Mouse (Mus musculus): Measurements from ENCODE around the gene Susd2.

The Susd2 gene

DNA sequence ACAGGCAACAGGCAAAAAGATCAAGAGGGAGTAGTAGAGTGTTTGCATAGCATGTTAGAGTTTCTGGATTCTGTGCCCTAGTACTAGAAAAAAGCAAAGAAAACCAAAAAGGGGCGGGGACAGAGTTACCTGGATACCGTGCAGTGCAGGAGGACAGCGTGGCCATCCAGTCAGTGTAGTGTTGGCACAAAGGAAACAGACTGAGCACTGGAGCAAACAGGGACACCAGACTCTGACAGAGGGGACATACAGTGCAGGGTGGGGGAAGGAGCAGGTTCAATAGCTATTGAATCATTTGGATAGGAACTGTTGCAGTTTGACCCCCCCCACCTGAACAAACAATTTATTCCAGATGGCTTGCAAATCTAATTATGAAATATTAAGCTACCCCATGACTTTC lies 16.8 kb downstream of the Susd2 start:
- in situ Hi-C loops (cut with MboI, MseI), result no loop called here

GRCm38 (mm10) chr10:75625920-75626319 lies 17.9 kb downstream of the Susd2 start:
- in situ Hi-C loops (cut with MboI, MseI), result no loop called here

- in situ Hi-C loops (cut with MboI, MseI), result no loop called here
Measured at GRCm38 (mm10) chr10:75620818-75621217, 23.0 kb downstream of the Susd2 start.

- in situ Hi-C loops (cut with MboI, MseI), result no loop called here
Measured at GRCm38 (mm10) chr10:75616044-75616443, 27.8 kb downstream of the Susd2 start.

DNA sequence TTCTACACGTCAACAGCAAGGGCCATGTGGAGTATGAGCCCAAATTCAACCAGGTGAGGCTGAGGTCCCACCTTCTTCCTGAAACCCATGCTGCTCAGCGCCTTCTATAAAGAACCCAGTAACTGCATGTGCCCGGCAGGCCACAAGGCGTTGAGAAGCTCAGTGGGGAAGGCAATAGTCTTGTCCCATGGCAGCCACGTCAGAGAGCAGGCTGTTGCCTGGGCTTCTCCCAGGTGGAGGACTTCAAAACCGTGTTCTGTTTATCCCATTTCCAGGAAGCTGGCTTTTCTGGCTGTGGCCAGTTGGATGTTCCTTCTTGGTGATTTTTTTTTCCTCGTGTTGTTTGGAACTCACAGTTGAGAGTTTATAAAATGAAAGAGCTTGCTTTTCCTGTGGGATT lies 33.3 kb downstream of the Susd2 start:
- in situ Hi-C loops (cut with MboI, MseI), result no loop called here

DNA sequence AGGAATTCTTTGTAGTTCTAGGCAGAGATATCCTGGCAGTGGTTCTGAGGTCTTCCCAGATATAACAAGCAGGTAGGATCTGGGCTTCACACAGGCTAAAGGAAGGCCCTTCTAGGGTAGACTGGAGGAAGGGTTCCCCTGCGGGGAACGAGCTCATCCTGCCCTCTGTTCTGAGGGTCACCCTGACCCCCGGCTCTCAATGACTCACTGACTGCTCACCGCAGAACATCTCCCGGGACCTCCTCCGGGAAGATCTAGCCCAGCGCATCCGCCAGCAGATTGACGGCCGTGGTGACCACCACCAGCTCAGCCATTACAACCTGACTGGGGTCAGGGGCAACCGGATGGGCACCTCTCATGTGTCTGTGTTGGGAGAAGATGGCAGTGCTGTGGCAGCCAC lies 34.8 kb downstream of the Susd2 start:
- in situ Hi-C loops (cut with MboI, MseI), result no loop called here

- in situ Hi-C loops (cut with MboI, MseI), result no loop called here
Measured at GRCm38 (mm10) chr10:75607253-75607652, 36.6 kb downstream of the Susd2 start.

- in situ Hi-C loops (cut with MboI, MseI), result no loop called here
Measured at GRCm38 (mm10) chr10:75605162-75605846, 38.5 kb downstream of the Susd2 start.

DNA sequence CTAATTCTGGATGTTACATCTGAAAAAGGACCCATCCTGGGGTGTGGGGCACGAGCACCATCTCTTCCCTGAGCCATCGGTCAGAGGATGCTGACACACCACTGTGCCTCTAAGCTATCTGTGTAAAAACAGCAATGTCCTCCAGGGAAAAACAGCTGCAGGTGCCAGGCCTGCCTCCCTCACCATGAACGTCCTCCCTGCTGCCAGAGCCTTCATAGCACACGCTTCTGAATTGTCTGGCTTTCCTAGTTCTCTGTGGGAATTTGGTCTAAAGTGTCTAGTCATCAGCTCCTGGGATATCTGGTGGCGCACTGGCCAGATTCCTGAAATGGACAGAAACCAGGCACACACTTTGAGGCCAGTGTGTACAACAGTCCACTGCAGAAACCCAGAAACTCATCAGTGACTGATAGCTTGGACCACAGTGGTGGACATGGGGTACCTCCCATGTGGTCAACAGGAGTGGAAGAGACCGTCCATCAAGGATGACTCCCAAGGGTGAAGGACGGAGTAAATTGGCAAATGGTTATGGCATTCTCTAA lies 43.5 kb downstream of the Susd2 start:
- in situ Hi-C loops (cut with MboI, MseI), result no loop called here

- in situ Hi-C loops (cut with MboI, MseI), result no loop called here
Measured at GRCm38 (mm10) chr10:75595981-75596380, 47.8 kb downstream of the Susd2 start.

DNA sequence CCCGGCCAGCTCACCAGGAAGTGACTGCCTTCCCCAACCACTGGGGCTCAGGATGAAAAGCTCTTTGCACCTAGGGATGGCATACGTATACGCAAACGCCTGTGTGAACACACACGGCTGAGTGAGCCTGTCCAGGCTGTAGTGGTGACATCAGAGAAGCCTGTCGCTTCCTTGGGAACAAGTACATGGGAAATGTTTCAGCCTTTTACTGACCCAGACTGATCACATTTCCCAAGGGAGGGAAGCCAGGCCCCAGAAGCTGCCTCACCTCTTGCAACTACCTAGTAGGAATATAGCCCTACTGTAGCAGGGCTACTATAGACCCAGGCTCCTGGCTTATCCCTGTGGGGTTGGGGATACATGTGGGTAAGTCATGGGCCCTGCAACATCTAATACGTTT lies 51.2 kb downstream of the Susd2 start:
- in situ Hi-C loops (cut with MboI, MseI), result no loop called here

DNA sequence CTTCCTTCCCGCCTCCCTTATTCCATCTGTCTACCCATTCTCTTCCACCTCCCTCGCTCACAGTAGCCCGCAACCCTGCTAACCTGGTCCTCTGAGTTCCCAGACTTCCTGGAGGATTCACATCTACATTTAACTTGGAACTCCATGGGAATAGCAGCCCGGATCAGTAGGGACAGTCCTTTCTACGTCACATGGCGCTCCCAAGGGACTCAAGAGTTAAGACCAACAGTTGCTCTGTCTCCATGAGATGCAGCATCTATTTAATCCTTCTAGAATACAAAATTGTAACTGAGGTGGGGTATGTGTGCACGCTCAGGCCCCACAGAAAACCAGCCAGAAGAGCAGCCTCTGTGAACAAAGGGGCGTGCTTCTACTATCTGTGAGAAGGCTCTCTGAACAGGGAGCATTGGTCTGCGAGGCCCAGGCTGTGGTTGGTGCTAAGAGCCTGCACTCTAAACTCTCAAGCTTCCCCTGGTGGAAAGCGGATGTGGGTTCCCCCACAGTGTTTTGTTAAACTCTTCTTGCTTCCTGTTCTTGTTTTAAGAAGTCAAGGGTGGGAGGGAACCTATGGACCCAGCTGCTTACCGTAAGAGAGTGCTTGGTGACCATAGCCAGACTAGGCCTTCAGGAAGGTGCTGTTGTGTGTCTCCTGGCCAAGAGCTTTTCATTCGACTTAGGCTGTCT lies 52.5 kb downstream of the Susd2 start:
- in situ Hi-C loops (cut with MboI, MseI), result no loop called here

DNA sequence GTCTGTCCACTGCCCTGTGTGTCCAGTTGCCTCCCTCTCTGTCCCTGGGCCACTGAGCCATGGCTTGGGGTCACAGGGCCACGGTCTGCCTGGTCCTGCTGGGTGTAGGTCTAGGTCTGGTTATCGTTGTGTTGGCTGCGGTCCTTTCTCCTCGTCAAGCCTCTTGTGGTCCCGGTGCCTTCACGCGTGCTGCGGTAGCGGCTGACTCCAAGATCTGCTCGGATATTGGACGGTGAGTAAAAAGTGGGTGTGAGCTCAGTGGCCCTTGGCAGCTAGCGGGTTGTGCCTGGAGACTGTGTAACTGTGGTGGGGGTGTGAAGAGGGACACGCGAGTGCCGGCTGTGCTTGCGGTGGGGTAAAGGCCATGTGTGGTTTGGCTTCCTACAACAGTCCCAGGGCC lies 54.2 kb downstream of the Susd2 start:
- in situ Hi-C loops (cut with MboI, MseI), result loop anchor here (5.0 kb wide), 1 partner anchor 48 kb away; no protein-coding TSS in a partner anchor

DNA sequence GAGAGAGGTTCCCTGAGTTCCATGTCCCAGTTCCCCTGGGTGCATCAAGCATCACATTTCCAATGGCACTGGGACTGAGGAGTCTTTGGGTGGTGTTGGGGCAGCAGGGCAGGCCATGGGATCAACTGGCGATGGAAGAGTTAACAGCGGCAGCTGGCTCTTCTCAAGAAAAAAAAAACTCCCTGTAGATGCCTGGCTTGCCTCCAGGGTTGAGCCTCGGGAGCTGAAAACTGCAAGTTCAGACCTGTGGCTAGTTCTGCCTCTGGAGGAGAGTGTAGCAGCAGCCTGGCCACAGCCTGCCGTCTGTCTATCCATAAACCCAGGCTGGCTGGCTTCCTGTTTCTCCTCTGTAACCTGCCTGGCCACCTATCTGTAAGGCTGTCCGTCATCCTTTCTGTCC lies 54.7 kb downstream of the Susd2 start, which contains the start of gene Ggt5:
Ggt5 (plus strand) TSS at position 212 of the 400 bp plus-strand sequence.
- in situ Hi-C loops (cut with MboI, MseI), result loop anchor here (5.0 kb wide), 1 partner anchor 48 kb away; no protein-coding TSS in a partner anchor

DNA sequence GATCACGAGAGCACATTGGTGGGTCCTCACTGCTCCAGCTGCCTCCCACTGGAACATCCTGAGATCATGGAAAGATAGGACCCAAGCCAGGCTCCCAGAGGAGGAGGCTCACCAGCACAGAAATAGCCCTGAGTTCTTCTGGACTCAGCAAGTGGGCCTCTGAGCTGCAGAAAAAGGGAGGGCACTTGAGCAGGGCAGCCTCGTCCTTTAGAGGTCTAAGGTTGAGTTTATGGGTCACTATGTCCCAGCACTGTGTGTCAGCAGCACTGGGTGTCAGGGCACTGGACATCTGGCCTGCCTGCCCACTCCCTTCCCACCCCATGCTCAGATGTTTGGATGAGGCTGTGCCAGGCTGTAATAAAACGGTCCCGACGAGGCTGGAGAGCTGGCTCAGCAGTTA lies 55.5 kb downstream of the Susd2 start:
- in situ Hi-C loops (cut with MboI, MseI), result loop anchor here (5.0 kb wide), 1 partner anchor 49 kb away; no protein-coding TSS in a partner anchor

GRCm38 (mm10) chr10:75587781-75588180 lies 56.0 kb downstream of the Susd2 start:
- in situ Hi-C loops (cut with MboI, MseI), result loop anchor here (5.0 kb wide), 1 partner anchor 50 kb away; no protein-coding TSS in a partner anchor

All from T-helper 1 cell (primary cell).